Mouse (Mus musculus): Measurements from ENCODE around the gene Vmn2r25. TPM values are rescaled to one million over a fixed set of nuclear protein-coding genes. Genes with fewer than 3 reads are reported as not detected.

The Vmn2r25 gene
- polyA plus RNA-seq (2017; shearing (Covaris generic)): not detected

DNA sequence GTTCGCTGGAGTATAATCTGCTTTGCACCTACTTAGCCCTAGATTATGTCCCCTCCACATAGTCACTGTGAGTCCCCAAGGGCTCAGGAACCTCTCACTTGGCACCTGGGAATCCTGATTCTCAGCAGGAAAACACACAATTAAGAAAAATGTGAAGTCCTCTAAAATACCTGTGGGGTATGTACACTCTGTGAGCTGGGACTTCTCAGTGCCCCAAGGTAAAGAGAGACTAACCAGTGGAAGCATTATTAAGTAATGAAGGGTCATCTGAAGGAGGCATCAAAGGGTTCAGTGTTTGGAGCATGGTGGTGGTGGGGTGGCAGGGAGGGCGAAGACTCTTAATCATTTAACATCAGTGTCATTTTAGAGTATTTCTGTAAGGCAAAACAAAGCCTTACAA is at the start of gene Vmn2r25:
Vmn2r25 (minus strand) TSS at position 101 of the 400 bp plus-strand sequence.

GRCm38 (mm10) chr6:123778579-123778978 is 74.7 kb downstream of the Vmn2r25 start, which contains the start of gene Vmn2r24:
Vmn2r24 (plus strand) TSS chr6:123778879.

Other genes starting within 250 kb of the Vmn2r25 start
- under 1 TPM in 1 of 2 experiments, not detected in 1; 0.04 TPM for gene Vmn2r22, start 202.7 kb downstream of the Vmn2r25 start, polyA plus RNA-seq (2017; shearing (Covaris generic))
- gene Vmn2r23, start 150.8 kb downstream of the Vmn2r25 start, polyA plus RNA-seq (2017; shearing (Covaris generic)): under 1 TPM in 1 of 2 experiments, not detected in 1; 0.07 TPM
- gene Vmn2r24, start 74.6 kb downstream of the Vmn2r25 start, polyA plus RNA-seq (2017; shearing (Covaris generic)): under 1 TPM in 1 of 2 experiments, not detected in 1; 0.18 TPM
- not detected for gene Vmn2r26, start 171.1 kb upstream of the Vmn2r25 start, polyA plus RNA-seq (2017; shearing (Covaris generic))

All from activated CD4-positive, CD25-positive, alpha-beta regulatory T cell (primary cell).